Mouse (Mus musculus) embryonic fibroblast, embryonic 13.5 days (primary cell): ENCODE measurements around the gene Prkaa1. TPM values are rescaled to one million over a fixed set of nuclear protein-coding genes. Genes with fewer than 3 reads are reported as not detected.
A peak's percentile ranks its signal among the peaks of the same experiment; 100 is the strongest.

ENCODE experiments used
- H3K27ac ChIP-seq: 2 replicates; pipeline ENCODE4 v1.5.1; 2012; ENCODE audit warnings: low read length, control low read depth, inconsistent platforms; ENCODE audit not compliant: insufficient read depth
- H3K4me1 ChIP-seq: 2 replicates; pipeline ENCODE4 v1.6.1; 2011; ENCODE audit warnings: low read length; ENCODE audit not compliant: control insufficient read depth, insufficient read depth
- H3K4me3 ChIP-seq: 2 replicates; pipeline ENCODE4 v1.5.1; 2011; ENCODE audit warnings: mild to moderate bottlenecking, control low read depth, low read length; ENCODE audit not compliant: insufficient read depth
- CTCF ChIP-seq: IDR thresholded peaks from 2 replicates; pipeline ENCODE4 v1.5.1; 2011; ENCODE audit warnings: mild to moderate bottlenecking, control low read depth, low read length, moderate library complexity, borderline replicate concordance; ENCODE audit not compliant: insufficient read depth
- POLR2A ChIP-seq: IDR thresholded peaks from 2 replicates; pipeline ENCODE4 v1.6.1; 2011; ENCODE audit warnings: low read depth, mild to moderate bottlenecking, control low read depth, low read length, moderate library complexity
- polyA plus RNA-seq: library from polyadenylated mRNA; stranded (reverse); fragments of >200 nt; gene quantifications from 2 replicates; pipeline ENCODE4 v1.2.4, GENCODE M21; 2011; ENCODE audit warnings: low read depth; ENCODE audit not compliant: missing spikeins, insufficient read length

The Prkaa1 gene
- polyA plus RNA-seq, 1 experiment = 32.0 TPM

- TF ChIP-seq CTCF (no peak), POLR2A (no peak)
- H3K4me3 ChIP-seq = no peak overlapping the region
- no peak overlapping the region for H3K27ac ChIP-seq
- H3K4me1 ChIP-seq = peaks cover 7% of the 10 kb centered on the region
Measured at GRCm38 (mm10) chr15:5142047-5142446, 1.6 kb upstream of the Prkaa1 start.

- TF ChIP-seq POLR2A = no peak
- TF ChIP-seq CTCF = no peak
Measured at GRCm38 (mm10) chr15:5142714-5143113, 947 bp upstream of the Prkaa1 start.

GRCm38 (mm10) chr15:5144021-5144778 is 539 bp downstream of the Prkaa1 start:
- TF ChIP-seq POLR2A = no peak
- no peak for TF ChIP-seq CTCF
- Histone ChIP-seq H3K27ac (peak overlapping the region; percentile 71), H3K4me1 (peaks cover 7% of the 10 kb centered on the region), H3K4me3 (peak overlapping the region; percentile 93)

More at GRCm38 (mm10) chr15:5142714-5143113, 947 bp upstream of the Prkaa1 start:
- Histone ChIP-seq H3K4me3 (no peak overlapping the region), H3K27ac (no peak overlapping the region), H3K4me1 (peaks cover 7% of the 10 kb centered on the region)

GRCm38 (mm10) chr15:5145196-5145945 is 1.7 kb downstream of the Prkaa1 start:
- TF ChIP-seq POLR2A (peak; percentile 18; the same call in 1 of the 2 replicates), CTCF (no peak)
- peak overlapping the region; percentile 93 for H3K4me3 ChIP-seq
- peak overlapping the region; percentile 87 for H3K27ac ChIP-seq
- peaks cover 9% of the 10 kb centered on the region for H3K4me1 ChIP-seq

GRCm38 (mm10) chr15:5149187-5149586 is 5.5 kb downstream of the Prkaa1 start:
- no peak for TF ChIP-seq POLR2A
- TF ChIP-seq CTCF = no peak
- H3K4me3 ChIP-seq = no peak overlapping the region
- peaks cover 9% of the 10 kb centered on the region for H3K4me1 ChIP-seq
- no peak overlapping the region for H3K27ac ChIP-seq

GRCm38 (mm10) chr15:5152171-5152570 is 8.5 kb downstream of the Prkaa1 start:
- TF ChIP-seq CTCF (no peak), POLR2A (no peak)
- Histone ChIP-seq H3K4me1 (peaks cover 3% of the 10 kb centered on the region), H3K4me3 (no peak overlapping the region), H3K27ac (no peak overlapping the region)

GRCm38 (mm10) chr15:5154621-5155020 is 11.0 kb downstream of the Prkaa1 start:
- no peak for TF ChIP-seq POLR2A
- no peak for TF ChIP-seq CTCF
- Histone ChIP-seq H3K4me1 (no peaks in the 10 kb centered on the region; the same call in 1 of the 2 replicates), H3K27ac (no peak overlapping the region), H3K4me3 (no peak overlapping the region)

- Histone ChIP-seq H3K4me1 (no peaks in the 10 kb centered on the region; the same call in 1 of the 2 replicates), H3K4me3 (no peak overlapping the region)
- TF ChIP-seq CTCF = no peak
- TF ChIP-seq POLR2A = no peak
Measured at GRCm38 (mm10) chr15:5155093-5155492, 11.4 kb downstream of the Prkaa1 start.

GRCm38 (mm10) chr15:5156355-5156754 is 12.7 kb downstream of the Prkaa1 start:
- Histone ChIP-seq H3K27ac (no peak overlapping the region), H3K4me1 (no peaks in the 10 kb centered on the region; the same call in 1 of the 2 replicates), H3K4me3 (no peak overlapping the region)
- no peak for TF ChIP-seq POLR2A
- TF ChIP-seq CTCF = no peak

More at GRCm38 (mm10) chr15:5155093-5155492, 11.4 kb downstream of the Prkaa1 start:
- H3K27ac ChIP-seq = no peak overlapping the region
